Mouse (Mus musculus) CD4-positive, CD25-positive, alpha-beta regulatory T cell, adult 2 months (primary cell): ENCODE measurements around the gene Tnnc2.

Source experiments
- DNase-seq: peaks from one replicate; pipeline ENCODE4 v3.0.0-alpha.2; 2012; ENCODE audit warnings: low read depth, low spot score

Tnnc2 gene

GRCm38 (mm10) chr2:164737377-164738090, 42.2 kb downstream of the Tnnc2 start:
- no peak for DNase-seq

- DNase-seq = no peak
Observed at GRCm38 (mm10) chr2:164735446-164735845, 44.3 kb downstream of the Tnnc2 start.

- no peak for DNase-seq
Observed at GRCm38 (mm10) chr2:164734839-164735238, 44.9 kb downstream of the Tnnc2 start.

- DNase-seq = no peak
Observed at GRCm38 (mm10) chr2:164733259-164733658, 46.5 kb downstream of the Tnnc2 start.

- no peak for DNase-seq
Observed at GRCm38 (mm10) chr2:164731719-164732118, 48.0 kb downstream of the Tnnc2 start.
